Mouse (Mus musculus): ENCODE measurements around the gene Cdkn2d. TPM values are rescaled to one million over a fixed set of nuclear protein-coding genes. Genes with fewer than 3 reads are reported as not detected.

Cdkn2d gene
- polyA plus RNA-seq (2012): 27.5 and 28.0 TPM in 2 replicates

DNA sequence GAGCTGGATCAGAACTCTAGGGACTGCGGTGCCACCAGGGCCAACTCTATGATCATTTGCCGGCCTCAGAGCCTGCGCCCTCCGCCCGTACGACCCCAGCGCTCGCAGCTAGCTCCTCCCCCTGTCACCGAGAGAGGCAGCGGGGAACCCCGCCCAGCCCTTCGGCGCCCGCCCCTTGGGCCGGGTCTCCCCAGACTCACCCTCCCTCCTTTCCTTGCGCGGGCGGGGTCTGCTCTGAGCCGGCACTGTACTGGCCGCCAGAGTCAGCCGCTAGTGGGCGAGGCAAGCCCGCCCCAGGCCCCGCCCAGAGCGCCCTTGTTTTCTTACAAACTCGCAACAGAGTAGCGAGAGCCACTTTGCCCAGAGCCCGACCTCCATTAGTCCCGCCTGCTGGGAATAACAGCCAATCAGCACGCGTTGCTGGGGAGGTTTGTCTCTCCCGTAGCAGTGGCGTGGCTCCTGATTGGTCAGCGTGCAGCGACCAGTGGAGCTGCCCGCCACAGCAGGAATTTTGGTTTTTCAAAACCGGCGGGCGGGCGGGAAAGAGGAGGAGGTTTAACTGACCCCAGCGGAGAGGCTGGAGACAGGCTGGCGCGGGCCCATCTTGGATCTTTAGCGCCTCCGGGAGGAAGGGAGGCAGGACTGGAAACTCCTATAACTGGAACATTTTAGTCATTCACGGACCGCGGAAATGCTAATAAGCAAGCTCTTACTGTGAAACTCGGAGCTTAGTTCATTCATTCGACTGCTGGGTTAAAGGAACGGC, at the start of gene Cdkn2d:
Gene Cdkn2d, minus strand, starts transcription at position 386 of the 766 bp plus-strand sequence.
- TF ChIP-seq GATA1 (IDR thresholded peaks at IDR 0.05; ENCODE audit: low read length): no peak

DNA sequence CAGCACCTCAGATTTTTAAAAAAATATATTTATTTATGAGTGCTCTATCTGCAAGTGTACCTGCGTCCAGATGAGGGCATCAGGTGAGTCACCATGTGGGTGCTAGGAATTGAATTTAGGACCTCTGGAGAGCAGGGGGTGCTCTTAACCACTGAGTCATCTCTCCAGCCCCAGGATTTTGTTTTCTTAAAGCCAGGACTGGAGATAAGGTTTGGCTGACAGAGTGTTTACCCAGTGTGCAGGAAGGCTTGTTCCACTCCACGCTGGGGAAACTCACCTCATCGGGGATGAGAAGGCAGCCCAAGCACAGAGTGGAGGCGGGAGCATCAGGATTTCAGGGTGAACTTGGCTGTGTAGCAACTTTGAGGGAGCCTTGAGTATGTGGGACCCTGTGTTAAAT, 49.2 kb upstream of the Cdkn2d start:
- TF ChIP-seq GATA1 (IDR thresholded peaks at IDR 0.05; ENCODE audit: low read length): no peak

DNA sequence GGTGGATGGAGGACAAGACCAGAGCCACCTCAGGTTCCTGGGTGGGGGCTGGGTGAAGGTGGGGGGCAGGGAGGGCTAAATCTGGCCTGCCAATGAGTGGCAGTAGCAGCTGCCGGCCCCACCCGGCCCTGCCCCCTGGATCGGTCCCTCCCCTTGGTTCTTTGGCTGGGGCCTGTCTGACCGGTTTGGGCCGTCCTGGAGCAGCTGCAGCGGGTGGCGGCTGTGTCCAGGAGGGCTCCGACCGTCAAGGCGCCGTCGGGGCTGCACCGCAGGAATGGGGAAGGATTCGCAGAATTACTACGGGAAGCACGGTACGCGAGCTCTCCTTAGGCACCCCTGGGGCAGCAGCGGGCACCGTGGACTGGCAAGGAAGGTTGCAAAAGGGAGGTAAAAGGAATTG, 46.4 kb upstream of the Cdkn2d start:
- TF ChIP-seq GATA1 (IDR thresholded peaks at IDR 0.05; ENCODE audit: low read length): no peak

DNA sequence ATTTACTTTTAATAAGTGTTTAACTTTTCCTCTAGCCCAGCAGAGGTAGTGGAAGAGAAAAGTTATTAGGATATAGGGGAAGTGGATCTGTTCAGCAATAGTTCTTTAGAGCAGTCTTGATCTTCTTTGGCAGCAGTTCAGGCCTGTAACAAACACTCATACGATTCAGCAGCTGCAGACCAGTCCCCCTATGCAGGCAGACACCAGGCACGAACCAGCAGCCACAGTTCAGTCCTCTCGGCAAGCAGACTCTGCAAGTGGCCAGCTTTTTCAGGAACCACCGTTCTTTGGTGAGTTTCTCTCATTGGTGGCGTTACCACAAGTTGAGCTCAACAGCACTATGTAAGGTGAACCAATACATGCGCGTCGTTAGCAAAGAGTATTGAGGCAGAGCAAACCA, 45.3 kb upstream of the Cdkn2d start:
- TF ChIP-seq GATA1 (IDR thresholded peaks at IDR 0.05; ENCODE audit: low read length): no peak

DNA sequence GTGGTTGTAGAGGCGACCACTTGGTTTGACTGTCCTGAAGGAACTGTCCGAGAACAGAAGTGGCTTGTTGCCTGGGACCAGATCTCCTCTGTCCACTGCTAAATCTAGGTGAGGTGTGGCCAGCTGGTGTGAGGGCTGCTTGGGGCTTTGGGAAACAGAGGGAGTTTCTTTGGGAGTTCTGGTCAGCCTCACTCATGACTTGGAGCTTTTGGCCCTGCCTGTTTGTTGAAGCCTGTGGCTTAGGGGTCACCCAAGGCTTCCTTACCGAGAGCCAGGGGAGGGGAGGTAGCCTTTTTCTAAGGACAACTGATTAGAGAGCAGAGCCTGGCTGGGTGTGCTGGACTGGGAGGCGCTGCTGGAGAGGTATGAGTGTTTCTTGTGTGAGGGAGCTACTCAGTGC, 44.2 kb upstream of the Cdkn2d start:
- TF ChIP-seq GATA1 (IDR thresholded peaks at IDR 0.05; ENCODE audit: low read length): no peak

DNA sequence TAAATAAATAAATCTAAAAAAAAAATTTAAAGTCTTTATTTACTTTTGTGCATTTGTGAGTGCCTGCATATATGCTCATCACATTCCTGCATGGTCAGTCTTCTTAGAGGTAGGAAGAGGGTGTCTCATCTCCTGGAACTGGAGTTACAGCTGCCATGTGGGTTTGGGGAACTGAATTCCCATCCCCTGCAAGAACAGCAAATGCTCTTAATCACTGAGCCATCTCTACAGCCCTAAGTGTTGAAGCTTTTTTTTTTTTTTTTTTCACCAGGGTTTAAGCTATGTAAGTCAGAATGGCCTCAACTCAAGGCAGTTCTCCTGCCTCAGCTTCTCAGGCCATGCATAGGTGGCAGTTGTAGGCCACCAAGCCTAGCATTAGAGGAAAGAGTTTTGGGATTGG, 43.5 kb upstream of the Cdkn2d start:
- TF ChIP-seq GATA1 (IDR thresholded peaks at IDR 0.05; ENCODE audit: low read length): no peak

DNA sequence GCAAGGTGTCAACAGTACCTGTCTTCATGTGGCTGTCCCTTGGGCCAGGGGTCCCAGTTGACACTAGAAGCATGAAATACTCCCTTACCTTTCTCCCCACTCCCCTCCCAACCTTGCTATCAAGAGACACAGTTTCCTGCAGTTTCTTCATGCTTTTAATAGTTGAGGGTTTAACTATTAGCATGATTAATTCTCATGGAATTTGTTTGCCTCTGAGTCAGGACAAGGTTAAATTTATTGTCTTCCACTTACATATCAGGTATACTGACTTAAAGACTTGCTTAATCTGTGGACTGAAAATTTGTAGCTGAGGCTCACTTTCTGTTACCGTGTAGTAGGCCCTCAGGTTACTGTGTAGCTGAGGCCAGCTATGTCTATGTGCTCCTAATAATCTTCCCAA, 42.3 kb upstream of the Cdkn2d start:
- TF ChIP-seq GATA1 (IDR thresholded peaks at IDR 0.05; ENCODE audit: low read length): no peak

DNA sequence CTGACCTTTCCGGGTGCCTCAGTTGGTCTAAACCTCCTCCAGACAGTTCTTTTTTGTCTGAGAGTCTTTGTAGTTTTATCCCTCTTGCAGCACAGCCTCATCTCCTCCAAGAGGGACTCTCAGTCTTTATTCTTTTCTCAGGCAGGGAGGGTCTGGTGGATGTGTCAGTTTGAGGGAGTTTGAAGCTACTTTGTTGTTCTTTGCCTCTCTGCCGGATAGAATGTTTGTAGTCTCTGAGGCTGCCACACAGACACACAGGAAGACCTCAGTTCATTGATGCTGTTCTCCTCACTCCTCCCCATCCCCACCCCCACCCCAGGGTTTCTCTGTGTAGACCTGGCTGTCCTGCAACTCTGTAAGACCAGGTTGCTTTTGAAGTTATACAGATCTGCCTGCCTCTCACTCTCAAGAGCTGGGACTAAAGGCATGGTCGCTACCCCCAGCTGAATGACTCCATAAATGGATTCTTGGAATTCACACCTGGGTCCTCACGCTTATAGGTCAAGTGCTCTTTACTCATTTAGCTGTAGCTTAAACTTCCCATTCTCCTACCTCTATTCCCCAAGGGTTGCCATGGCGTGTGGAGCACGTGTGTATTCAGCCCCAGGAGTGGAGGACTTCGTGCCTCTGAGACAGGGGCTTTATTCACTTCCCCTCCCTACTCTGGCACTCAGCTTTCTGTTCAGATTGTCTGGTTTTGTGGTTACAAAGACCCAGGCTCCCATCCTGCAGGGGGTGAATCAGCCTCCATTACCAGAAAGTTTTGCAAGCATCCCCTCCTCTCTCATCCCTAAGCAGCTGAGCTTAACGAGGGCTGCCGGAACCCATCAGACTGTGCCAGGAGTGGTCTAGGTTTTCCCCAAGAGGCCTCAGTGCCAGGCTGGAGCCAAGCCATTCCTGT, 41.2 kb upstream of the Cdkn2d start:
- no peak for TF ChIP-seq GATA1 (IDR thresholded peaks at IDR 0.05; ENCODE audit: low read length)

DNA sequence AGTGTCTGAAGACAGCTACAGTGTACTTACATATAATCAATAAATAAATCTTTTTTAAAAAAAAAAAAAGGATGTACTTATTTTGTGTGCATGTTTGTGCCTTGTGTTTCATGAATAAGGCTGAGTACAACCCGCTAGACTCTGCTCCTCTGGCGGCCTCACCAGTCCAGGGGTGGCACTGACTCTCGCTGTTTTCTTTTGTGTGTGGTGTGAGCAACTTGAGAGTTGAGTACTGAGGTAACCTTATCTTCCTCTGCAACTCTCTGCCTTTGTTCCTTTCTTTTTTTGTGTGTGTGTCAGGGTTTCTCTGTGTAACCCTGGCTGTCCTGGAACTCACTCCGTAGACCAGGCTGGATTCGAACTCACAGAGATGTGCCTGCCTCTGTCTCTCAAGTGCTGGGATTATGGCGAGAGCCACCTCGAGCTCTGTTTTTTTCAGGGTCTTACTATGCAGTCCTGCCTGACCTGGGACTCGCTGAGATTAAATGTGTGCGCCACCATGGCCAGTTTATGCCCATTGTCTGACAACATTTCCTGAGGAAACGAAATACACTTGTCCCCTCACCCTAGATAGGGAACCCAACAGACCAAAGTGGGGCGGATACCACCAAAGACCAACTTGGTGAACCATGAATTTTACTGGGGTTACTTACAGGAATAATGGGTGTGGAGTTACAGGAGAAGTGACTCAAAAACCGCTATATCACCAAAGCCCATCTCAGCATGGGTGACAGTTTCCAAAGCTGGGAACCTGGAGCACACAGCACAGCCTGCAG, 40.3 kb upstream of the Cdkn2d start:
- TF ChIP-seq GATA1 (IDR thresholded peaks at IDR 0.05; ENCODE audit: low read length): no peak

DNA sequence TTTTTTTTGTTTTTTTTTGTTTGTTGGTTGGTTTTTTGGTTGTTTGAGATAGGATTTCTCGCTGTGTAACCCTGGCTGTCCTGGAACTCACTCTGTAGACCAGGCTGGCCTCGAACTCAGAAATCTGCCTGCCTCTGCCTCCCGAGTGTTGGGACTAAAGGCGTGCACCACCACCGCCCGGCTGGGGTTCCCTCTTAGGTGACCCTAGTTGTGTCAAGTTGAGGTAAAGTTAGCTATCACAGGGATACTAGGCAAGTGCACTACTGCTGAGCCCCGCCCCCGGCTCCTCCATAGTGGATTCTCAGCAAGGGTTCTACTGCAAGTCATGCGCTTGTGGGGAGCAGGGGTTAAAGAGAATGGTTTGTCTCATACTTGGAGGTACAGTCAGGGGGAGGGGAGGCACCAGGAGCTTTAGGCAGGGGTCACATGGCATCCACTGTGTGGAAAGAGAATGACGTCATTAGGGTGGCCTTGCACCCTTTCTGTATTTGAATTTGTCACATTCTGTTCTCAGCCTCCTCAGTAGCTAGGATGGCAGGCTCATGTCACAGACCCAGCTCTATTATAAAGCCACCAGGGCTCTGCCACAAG, 38.6 kb upstream of the Cdkn2d start:
- no peak for TF ChIP-seq GATA1 (IDR thresholded peaks at IDR 0.05; ENCODE audit: low read length)

DNA sequence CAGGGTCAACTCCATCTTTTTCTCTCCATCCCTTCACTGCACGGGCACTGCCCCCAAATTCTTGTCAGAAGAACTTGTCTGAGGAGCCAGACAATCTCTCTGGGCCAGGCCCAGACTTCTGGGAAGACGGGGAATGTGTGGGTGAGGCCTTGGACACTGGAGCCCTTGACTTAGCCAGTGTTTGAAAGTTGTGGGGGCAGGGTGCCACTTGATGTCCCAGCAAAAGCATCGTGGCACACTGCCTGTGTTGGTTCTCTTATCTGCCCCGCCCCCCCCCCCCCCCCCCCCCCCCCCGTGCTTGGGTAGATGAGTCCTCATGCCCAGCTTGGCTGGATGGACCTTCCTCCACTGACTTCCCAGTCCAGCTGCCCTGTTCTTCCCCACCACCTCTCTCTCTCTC, 37.8 kb upstream of the Cdkn2d start:
- no peak for TF ChIP-seq GATA1 (IDR thresholded peaks at IDR 0.05; ENCODE audit: low read length)

DNA sequence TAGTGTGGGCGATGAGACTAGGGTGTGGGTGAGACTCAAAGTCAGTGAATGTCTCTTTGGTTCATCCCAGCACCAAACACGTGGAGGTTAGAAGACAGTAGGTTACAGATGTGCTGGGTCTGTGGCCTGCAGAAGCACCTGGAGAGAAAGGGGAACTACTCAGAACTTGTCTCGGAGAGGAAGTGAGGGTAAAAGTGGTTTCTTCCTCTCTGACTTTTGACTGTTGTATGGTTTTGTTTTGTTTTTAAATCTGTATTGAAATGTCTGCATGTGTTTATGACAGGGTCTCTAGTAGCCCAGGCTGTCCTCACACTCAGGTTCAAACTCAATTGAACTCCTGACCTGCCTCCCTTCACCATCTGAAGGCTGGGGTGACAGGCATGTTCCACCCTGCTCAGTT, 36.8 kb upstream of the Cdkn2d start:
- no peak for TF ChIP-seq GATA1 (IDR thresholded peaks at IDR 0.05; ENCODE audit: low read length)

DNA sequence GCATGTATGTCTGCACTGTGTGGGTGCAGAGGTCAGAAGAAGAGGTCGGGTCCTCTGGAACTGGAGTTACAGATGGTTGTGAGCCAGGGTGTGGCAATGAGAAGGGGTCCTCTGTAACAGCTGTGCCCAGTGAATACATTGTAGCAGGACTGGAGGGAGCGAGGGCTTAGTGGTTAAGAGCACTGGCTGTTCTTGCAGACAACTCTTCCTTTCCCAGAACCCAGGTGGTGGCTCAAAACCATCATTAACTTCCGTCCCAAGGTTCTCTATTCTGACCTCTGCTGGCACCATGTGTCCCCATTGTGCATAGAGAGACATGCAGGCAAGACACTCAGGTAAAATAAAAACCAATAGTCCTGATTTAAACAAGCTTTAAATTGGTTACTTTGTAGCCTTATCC, 36.4 kb upstream of the Cdkn2d start:
- TF ChIP-seq GATA1 (IDR thresholded peaks at IDR 0.05; ENCODE audit: low read length): no peak

DNA sequence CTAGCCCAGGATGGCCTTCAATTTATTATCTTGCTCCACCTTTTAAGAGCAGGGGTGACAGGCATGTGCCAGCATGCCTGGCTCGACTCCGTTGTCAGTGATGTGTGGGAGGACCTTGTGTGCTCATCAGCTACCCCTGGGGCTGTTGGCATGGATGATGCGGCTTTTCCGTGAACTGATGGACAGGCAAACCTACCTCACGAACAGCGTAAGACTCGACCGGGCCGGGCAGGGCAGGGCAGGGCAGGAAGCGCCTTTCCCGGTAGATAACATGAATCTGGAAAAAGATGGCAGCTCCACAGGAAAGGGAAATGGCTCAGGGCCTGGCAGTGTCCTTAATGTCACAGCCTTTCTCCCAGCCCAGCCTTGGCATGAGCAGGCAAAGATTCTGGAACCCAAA, 33.1 kb upstream of the Cdkn2d start:
- TF ChIP-seq GATA1 (IDR thresholded peaks at IDR 0.05; ENCODE audit: low read length): no peak

DNA sequence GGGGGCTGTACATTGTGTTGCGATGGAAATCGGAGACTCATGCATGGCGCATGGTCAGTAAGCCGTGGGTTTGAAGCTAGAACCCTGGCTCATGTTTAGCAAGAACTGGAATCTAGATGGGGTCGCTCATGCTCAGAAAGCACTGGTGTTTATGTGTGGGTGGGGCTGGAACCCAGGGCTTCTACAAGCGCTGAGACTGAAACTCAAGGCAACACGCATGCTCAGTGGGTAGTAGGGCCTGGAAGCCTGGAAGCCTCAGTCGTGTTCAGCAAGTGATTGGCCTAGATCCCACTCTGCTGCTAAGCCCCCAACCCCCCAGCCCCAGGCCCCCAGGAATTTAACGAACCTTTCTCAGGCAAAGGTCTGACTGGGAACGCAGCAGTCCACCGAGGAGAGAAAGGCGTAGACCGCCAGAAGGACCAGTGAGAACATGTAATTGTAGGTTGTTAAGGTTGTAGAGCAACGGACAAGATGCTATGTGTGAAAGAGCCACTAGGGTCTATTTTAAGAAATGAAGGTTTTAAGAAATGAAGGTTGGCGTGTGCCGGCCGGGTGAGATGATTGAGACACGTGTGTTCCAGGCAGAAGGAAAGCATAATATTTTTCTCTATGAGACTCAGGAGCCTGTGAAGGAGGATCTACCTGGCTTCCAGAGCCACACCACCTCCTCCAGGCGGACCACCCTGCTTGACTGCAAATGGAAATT, 31.2 kb upstream of the Cdkn2d start:
- TF ChIP-seq GATA1 (IDR thresholded peaks at IDR 0.05; ENCODE audit: low read length): no peak
